Mouse (Mus musculus): ENCODE data around the gene Pcnx. TPM values are rescaled to one million over a fixed set of nuclear protein-coding genes. Genes with fewer than 3 reads are reported as not detected.
"Not testable (repeated sequence)": the region's sequence is repeated elsewhere in the genome, so short reads cannot be mapped to it uniquely, and the experiment has no call there.

The Pcnx gene
- total RNA-seq, 2 experiments from 2014 or later = 99.3 to 109 TPM

- no peak for TF ChIP-seq CTCF (IDR thresholded peaks at IDR 0.05)
- intact Hi-C loops (cut with DNase I) = loop anchor here (5.0 kb wide), 1 partner anchor 493 kb away; no protein-coding TSS in a partner anchor
- no peak overlapping the region for H3K4me3 ChIP-seq
- H3K27ac ChIP-seq = no peak overlapping the region
- no peak for DNase-seq (ENCODE audit: extremely low spot score in 1 of 2, low spot score in 2 of 2)
Measured at GRCm38 (mm10) chr12:81979312-81979711, 119.5 kb downstream of the Pcnx start.

GRCm38 (mm10) chr12:81992106-81992505 is 132.3 kb downstream of the Pcnx start:
- TF ChIP-seq CTCF (IDR thresholded peaks at IDR 0.05) = no peak
- intact Hi-C loops (cut with DNase I) = no loop called here
- no peak for DNase-seq (ENCODE audit: extremely low spot score in 1 of 2, low spot score in 2 of 2)
- H3K4me3 ChIP-seq = no peak overlapping the region
- H3K27ac ChIP-seq = no peak overlapping the region

DNA sequence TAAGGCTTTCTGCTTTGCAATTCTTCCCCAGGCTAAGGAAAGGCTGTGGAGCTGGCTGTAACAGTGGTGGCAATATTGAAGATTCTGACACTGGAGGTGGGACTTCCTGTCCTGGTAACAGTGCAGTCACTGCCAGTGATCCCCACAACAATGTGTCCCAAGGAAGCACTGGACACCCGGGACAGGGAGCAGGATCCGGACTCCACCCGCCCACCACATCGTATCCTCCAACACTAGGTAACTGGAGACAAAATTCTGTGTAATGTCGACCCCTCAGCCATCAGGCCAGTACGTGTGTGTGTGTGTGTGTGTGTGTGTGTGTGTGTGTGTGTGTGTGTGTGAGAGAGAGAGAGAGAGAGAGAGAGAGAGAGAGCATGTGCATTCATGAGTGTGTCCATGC is 133.2 kb downstream of the Pcnx start:
- intact Hi-C loops (cut with DNase I) = no loop called here
- TF ChIP-seq CTCF (IDR thresholded peaks at IDR 0.05) = no peak
- no peak for DNase-seq (ENCODE audit: extremely low spot score in 1 of 2, low spot score in 2 of 2)
- Histone ChIP-seq H3K27ac (no peak overlapping the region), H3K4me3 (no peak overlapping the region)

DNA sequence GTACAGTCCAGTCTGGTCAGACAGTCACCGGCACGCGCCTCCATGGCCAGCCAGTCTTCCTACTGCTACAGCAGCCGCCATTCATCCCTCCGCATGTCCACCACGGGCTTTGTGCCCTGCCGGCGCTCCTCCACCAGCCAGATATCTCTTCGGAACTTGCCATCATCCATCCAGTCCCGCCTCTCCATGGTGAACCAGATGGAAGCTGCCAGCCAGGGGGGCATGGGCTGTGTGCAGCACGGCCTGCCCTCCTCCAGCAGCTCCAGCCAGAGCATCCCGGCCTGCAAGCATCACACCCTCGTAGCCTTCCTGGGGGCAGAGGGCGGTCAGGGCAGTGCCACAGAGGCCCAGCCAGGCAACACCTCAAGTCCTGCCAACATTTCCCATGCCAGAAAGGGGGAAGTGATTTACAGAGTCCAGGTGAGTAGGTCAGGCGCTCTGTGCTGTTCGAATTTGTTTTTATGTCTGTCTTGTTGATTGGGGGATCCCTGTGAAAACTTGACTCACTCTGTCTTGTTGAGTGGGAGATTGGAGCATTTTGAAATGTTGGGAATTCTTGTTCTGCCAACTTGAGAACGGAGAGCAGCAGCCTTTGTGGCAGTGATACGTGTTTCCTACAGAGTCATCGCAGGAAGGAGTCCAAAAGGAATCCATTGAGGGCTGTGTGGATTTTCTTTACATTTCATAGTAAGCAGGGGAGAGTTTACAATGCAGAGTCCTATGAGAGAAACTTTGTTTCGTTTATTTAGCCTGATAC is 135.3 kb downstream of the Pcnx start:
- TF ChIP-seq CTCF (IDR thresholded peaks at IDR 0.05) = no peak
- intact Hi-C loops (cut with DNase I) = no loop called here
- Histone ChIP-seq H3K4me3 (no peak overlapping the region), H3K27ac (no peak overlapping the region)
- no peak for DNase-seq (ENCODE audit: extremely low spot score in 1 of 2, low spot score in 2 of 2)

- H3K27ac ChIP-seq = no peak overlapping the region
- no peak for DNase-seq (ENCODE audit: extremely low spot score in 1 of 2, low spot score in 2 of 2)
- intact Hi-C loops (cut with DNase I) = no loop called here
- H3K4me3 ChIP-seq = no peak overlapping the region
- TF ChIP-seq CTCF (IDR thresholded peaks at IDR 0.05) = no peak
Measured at GRCm38 (mm10) chr12:81996679-81997362, 137.0 kb downstream of the Pcnx start.

GRCm38 (mm10) chr12:81997497-81997896 is 137.7 kb downstream of the Pcnx start:
- intact Hi-C loops (cut with DNase I) = no loop called here

GRCm38 (mm10) chr12:82002697-82003096 is 142.9 kb downstream of the Pcnx start:
- DNase-seq (ENCODE audit: extremely low spot score in 1 of 2, low spot score in 2 of 2); intact Hi-C loops (cut with DNase I); H3K27ac ChIP-seq; H3K4me3 ChIP-seq: not testable (repeated sequence)

More at GRCm38 (mm10) chr12:81997497-81997896, 137.7 kb downstream of the Pcnx start:
- Histone ChIP-seq H3K27ac (no peak overlapping the region), H3K4me3 (no peak overlapping the region)
- DNase-seq (ENCODE audit: extremely low spot score in 1 of 2, low spot score in 2 of 2) = no peak
- TF ChIP-seq CTCF (IDR thresholded peaks at IDR 0.05) = no peak

- H3K4me3 ChIP-seq; DNase-seq (ENCODE audit: extremely low spot score in 1 of 2, low spot score in 2 of 2); intact Hi-C loops (cut with DNase I); H3K27ac ChIP-seq: not testable (repeated sequence)
Measured at GRCm38 (mm10) chr12:82025901-82026633, 166.2 kb downstream of the Pcnx start.

- H3K4me3 ChIP-seq; intact Hi-C loops (cut with DNase I); DNase-seq (ENCODE audit: extremely low spot score in 1 of 2, low spot score in 2 of 2); H3K27ac ChIP-seq: not testable (repeated sequence)
Measured at GRCm38 (mm10) chr12:82033524-82033923, 173.7 kb downstream of the Pcnx start.

DNA sequence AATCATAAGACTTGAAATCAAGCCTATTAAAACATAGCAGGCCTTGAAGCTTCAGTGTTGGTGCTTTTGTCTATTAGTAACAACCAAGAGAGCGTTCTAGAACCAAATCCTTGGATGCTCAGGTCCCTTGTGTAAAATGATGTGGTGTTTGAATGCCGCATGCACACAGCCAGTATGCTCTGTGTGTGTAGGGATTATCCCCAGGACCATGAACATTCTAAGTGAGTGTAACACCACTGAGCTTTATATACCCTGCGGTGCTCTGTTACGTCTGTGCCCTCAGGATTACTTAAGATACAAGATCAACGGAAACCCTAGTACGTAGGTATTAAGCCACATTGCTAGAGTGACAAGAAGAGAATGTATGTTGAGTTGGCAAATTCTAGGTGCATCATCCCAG is 174.2 kb downstream of the Pcnx start:
- H3K27ac ChIP-seq; H3K4me3 ChIP-seq; intact Hi-C loops (cut with DNase I); DNase-seq (ENCODE audit: extremely low spot score in 1 of 2, low spot score in 2 of 2): not testable (repeated sequence)

DNA sequence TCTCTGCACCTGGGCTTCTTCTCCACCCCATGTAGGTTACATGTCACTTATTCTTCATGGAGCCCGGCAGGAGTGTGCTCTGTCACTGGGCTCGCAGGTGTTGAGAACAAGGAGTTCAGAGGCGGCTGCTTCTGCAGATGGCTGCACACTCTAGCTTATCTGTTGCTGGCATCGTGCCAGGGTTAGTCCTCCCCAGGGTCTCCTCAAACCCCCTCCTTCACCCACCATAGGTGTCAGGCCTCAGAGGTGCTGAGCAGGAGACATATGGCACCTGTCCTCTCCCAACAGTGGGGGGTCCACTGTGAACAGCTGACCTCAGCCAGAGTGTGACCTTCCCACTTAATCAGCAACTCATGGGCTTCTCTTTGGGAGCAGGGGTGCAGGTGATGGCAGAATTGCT is 184.3 kb downstream of the Pcnx start:
- DNase-seq (ENCODE audit: extremely low spot score in 1 of 2, low spot score in 2 of 2); H3K27ac ChIP-seq; intact Hi-C loops (cut with DNase I); H3K4me3 ChIP-seq: not testable (repeated sequence)

Other genes with a start within 250 kb of the Pcnx start
- gene Ttc9, start 228.8 kb upstream of the Pcnx start, total RNA-seq (2021) = 10 to 100 TPM; 49.5 to 50.5 TPM
- 10 to 100 TPM; 63.3 to 68.9 TPM for gene Map3k9, start 78.8 kb upstream of the Pcnx start, total RNA-seq (2021)

Data from left cerebral cortex, adult 2 months (tissue).